In genomic region chr3:31145641-31146290, GRCm38 (mm10) we compare ENCODE assay signal across 7 mouse cellular contexts. TPM values are rescaled to one million over a fixed set of nuclear protein-coding genes. Genes with fewer than 3 reads are reported as not detected.
DNase-seq lines count a peak whose midpoint lies in the region; ATAC-seq lines count a peak whose summit lies in the region.

No protein-coding gene starts in this region.

- H3K9me3 ChIP-seq in hindbrain, embryonic 12.5 days (replicated peaks): no peaks in the 10 kb centered on the region

- no peak overlapping the region for H3K9ac ChIP-seq in hindbrain, embryonic 12.5 days

- WGBS in hindbrain, embryonic 12.5 days: 13% methylated on average over 14 of the region's 14 CpGs

- H3K27ac ChIP-seq in hindbrain, embryonic 12.5 days: no peak overlapping the region

- H3K4me1 ChIP-seq in hindbrain, embryonic 12.5 days: peaks cover 8% of the 10 kb centered on the region; the same call in 1 of the 2 replicates

- H3K36me3 ChIP-seq in hindbrain, embryonic 12.5 days: no peaks in the 10 kb centered on the region

- peak; percentile 51 for DNase-seq in T-cell, adult 2 months (ENCODE audit: low spot score)
- DNase-seq in cerebellum, adult 9-10 months: peak; percentile 90
- peak; percentile 52 to 67 for DNase-seq in frontal cortex, postnatal 10 days (ENCODE audit: low spot score in 2 of 2)
- peak; percentile 71 to 82 for DNase-seq in layer of hippocampus, postnatal 10 days (ENCODE audit: low spot score in 2 of 2)
- DNase-seq in lung, postnatal 10 days: peak; percentile 85
- peak; percentile 61 for DNase-seq in retina, adult 2 months (ENCODE audit: low read depth, low spot score)

- peaks cover 27% of the 10 kb centered on the region for H3K27me3 ChIP-seq in hindbrain, embryonic 12.5 days

- ATAC-seq in hindbrain, embryonic 12.5 days (ENCODE audit: low FRiP score): peak; percentile 82

- H3K4me3 ChIP-seq in hindbrain, embryonic 12.5 days: no peak overlapping the region

- H3K4me2 ChIP-seq in hindbrain, embryonic 12.5 days (replicated peaks): no peak overlapping the region

RNA-seq across cellular contexts. Expression of gene Cldn11, which starts 4.0 kb away (rescaled TPM):
- polyA plus RNA-seq in hindbrain, embryonic 12.5 days (2016; fragmentation: Nextera tagmentation; extraction: Ambion mirVana): 31.2 and 31.3 TPM in 2 replicates
- total RNA-seq in layer of hippocampus, postnatal 10 days (2021): 10 to 100 TPM; 22.5 to 24.5 TPM

RNA-seq across cellular contexts. Expression of gene Skil, which starts 50.9 kb away (rescaled TPM):
- 51.9 and 52.8 TPM in 2 replicates for polyA plus RNA-seq in hindbrain, embryonic 12.5 days (2016; fragmentation: Nextera tagmentation; extraction: Ambion mirVana)
- total RNA-seq in layer of hippocampus, postnatal 10 days (2021): 10 to 100 TPM; 60.9 to 71.8 TPM
